Comparison of ENCODE assay signal across 14 mouse cellular contexts in the genomic region with DNA sequence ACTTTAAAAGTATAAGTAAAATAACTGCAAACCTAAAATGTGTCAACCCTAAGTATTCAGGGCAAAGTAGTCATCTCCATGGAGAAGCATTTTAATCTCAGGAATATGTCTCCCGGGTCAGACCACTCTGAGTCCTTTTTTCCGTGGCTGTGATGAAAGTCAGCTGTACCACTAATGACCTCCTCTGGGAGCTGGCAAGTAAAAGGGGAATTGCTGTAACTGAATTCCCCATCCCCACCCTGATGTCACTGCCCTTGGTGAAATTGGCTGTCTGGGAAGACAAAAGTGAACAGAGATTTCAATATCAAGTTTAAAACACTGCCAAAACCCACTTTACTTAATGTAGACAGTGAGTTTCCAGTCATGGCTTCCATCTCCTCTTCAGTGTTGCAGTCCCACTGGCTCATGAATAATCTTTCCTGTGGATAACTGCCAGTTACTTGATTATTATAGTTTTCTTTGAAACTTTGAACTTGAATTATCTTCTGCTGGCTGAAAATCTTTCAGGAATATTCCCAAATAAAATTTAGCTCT. TPM values are rescaled to one million over a fixed set of nuclear protein-coding genes. Genes with fewer than 3 reads are reported as not detected.
DNase-seq lines count a peak whose midpoint lies in the region; ATAC-seq lines count a peak whose summit lies in the region.
"Had no signal": no experiment of that assay in that cellular context is flagged by ENCODE, and none has a peak within 500 bp of the region (broad histone marks: within the 10 kb centered on the region; RNA-seq: fewer than 3 reads in every experiment).

No protein-coding gene starts in this region.

- H3K4me3 ChIP-seq in embryonic facial prominence, embryonic 11.5 days (ENCODE audit: low read depth, low read length), result no peak overlapping the region
- no peak overlapping the region for H3K4me3 ChIP-seq in embryonic facial prominence, embryonic 10.5 days
- no peak overlapping the region for H3K4me3 ChIP-seq in kidney, embryonic 15.5 days (replicated peaks)
- H3K4me3 ChIP-seq in heart, embryonic 16.5 days (ENCODE audit: low read length), result no peak overlapping the region
- H3K4me3 ChIP-seq: forebrain, embryonic 15.5 days; intestine, embryonic 15.5 days; limb, embryonic 12.5 days; neural tube, embryonic 15.5 days had no signal

- no peak overlapping the region for H3K4me2 ChIP-seq in embryonic facial prominence, embryonic 11.5 days (ENCODE audit: low read depth, low read length)
- no peak overlapping the region for H3K4me2 ChIP-seq in kidney, embryonic 15.5 days
- H3K4me2 ChIP-seq in heart, embryonic 16.5 days (ENCODE audit: low read depth, low read length), result no peak overlapping the region
- H3K4me2 ChIP-seq: forebrain, embryonic 15.5 days; intestine, embryonic 15.5 days; limb, embryonic 12.5 days; neural tube, embryonic 15.5 days had no signal

- peak; percentile 19 for DNase-seq in embryonic facial prominence, embryonic 11.5 days (ENCODE audit: low spot score)
- DNase-seq in embryonic facial prominence, embryonic 10.5 days (ENCODE audit: low spot score), result no peak
- peak; percentile 24 for DNase-seq in kidney, postnatal 14 days
- peak; percentile 33 to 43 for DNase-seq in lung, postnatal 4 days
- no peak for DNase-seq in spleen, postnatal 10 days (ENCODE audit: low spot score in 2 of 2)
- no peak for DNase-seq in left cerebral cortex, adult 11 months (ENCODE audit: low spot score)
- DNase-seq: B cell, adult 2 months; cerebellum, adult 11 months had no signal

- WGBS in embryonic facial prominence, embryonic 11.5 days, result 32% methylated on average over 2 of the region's 2 CpGs
- 45% methylated on average over 2 of the region's 2 CpGs for WGBS in embryonic facial prominence, embryonic 10.5 days
- WGBS in kidney, embryonic 15.5 days, result 36% methylated on average over 2 of the region's 2 CpGs
- WGBS in heart, embryonic 16.5 days, result 48% methylated on average over 2 of the region's 2 CpGs

- no peak for ATAC-seq in embryonic facial prominence, embryonic 11.5 days (replicated peaks; ENCODE audit: insufficient number of reproducible peaks, low FRiP score, low TSS enrichment, low read depth)
- ATAC-seq in kidney, embryonic 15.5 days (replicated peaks; ENCODE audit: low FRiP score), result no peak
- ATAC-seq in heart, embryonic 16.5 days (replicated peaks; ENCODE audit: extremely low read depth, insufficient read depth, low FRiP score), result peak; percentile 65; the same call in 1 of the 2 replicates
- ATAC-seq: forebrain, embryonic 15.5 days; intestine, embryonic 15.5 days had no signal

- H3K9ac ChIP-seq in embryonic facial prominence, embryonic 11.5 days (replicated peaks; ENCODE audit: low read length), result no peak overlapping the region
- no peak overlapping the region for H3K9ac ChIP-seq in kidney, embryonic 15.5 days
- H3K9ac ChIP-seq in heart, embryonic 16.5 days (ENCODE audit: low read length), result no peak overlapping the region
- H3K9ac ChIP-seq: forebrain, embryonic 15.5 days; intestine, embryonic 15.5 days; limb, embryonic 12.5 days; neural tube, embryonic 15.5 days had no signal

- H3K9me3 ChIP-seq in embryonic facial prominence, embryonic 11.5 days (replicated peaks; ENCODE audit: control insufficient read depth, low read length), result no peaks in the 10 kb centered on the region
- 0 out of 2 replicates have a peak, but pooled peaks cover 2% of the 10 kb centered on the region for H3K9me3 ChIP-seq in embryonic facial prominence, embryonic 10.5 days
- H3K9me3 ChIP-seq in kidney, embryonic 15.5 days (replicated peaks), result no peaks in the 10 kb centered on the region; the same call in 1 of the 2 replicates
- H3K9me3 ChIP-seq in heart, embryonic 16.5 days (replicated peaks; ENCODE audit: control insufficient read depth, low read length), result no peaks in the 10 kb centered on the region
- H3K9me3 ChIP-seq: forebrain, embryonic 15.5 days; intestine, embryonic 15.5 days; limb, embryonic 12.5 days had no signal

- no peak overlapping the region for H3K27ac ChIP-seq in embryonic facial prominence, embryonic 11.5 days (replicated peaks; ENCODE audit: low read depth, low read length)
- H3K27ac ChIP-seq in embryonic facial prominence, embryonic 10.5 days (replicated peaks), result no peak overlapping the region
- no peak overlapping the region for H3K27ac ChIP-seq in kidney, embryonic 15.5 days
- no peak overlapping the region for H3K27ac ChIP-seq in heart, embryonic 16.5 days (ENCODE audit: low read length)
- H3K27ac ChIP-seq: forebrain, embryonic 15.5 days; intestine, embryonic 15.5 days; limb, embryonic 12.5 days; neural tube, embryonic 15.5 days had no signal

- H3K36me3 ChIP-seq in embryonic facial prominence, embryonic 11.5 days (replicated peaks; ENCODE audit: control insufficient read depth, insufficient read depth, low read depth, low read length), result no peaks in the 10 kb centered on the region
- no peaks in the 10 kb centered on the region for H3K36me3 ChIP-seq in embryonic facial prominence, embryonic 10.5 days (replicated peaks)
- H3K36me3 ChIP-seq in kidney, embryonic 15.5 days, result no peaks in the 10 kb centered on the region
- no peaks in the 10 kb centered on the region for H3K36me3 ChIP-seq in heart, embryonic 16.5 days (ENCODE audit: control insufficient read depth, insufficient read depth)
- H3K36me3 ChIP-seq: forebrain, embryonic 15.5 days; intestine, embryonic 15.5 days; limb, embryonic 12.5 days; neural tube, embryonic 15.5 days had no signal

- H3K27me3 ChIP-seq in embryonic facial prominence, embryonic 11.5 days (ENCODE audit: control insufficient read depth, insufficient read depth, low read length), result no peaks in the 10 kb centered on the region
- H3K27me3 ChIP-seq in embryonic facial prominence, embryonic 10.5 days (replicated peaks; ENCODE audit: low read depth, poor library complexity, severe bottlenecking), result no peaks in the 10 kb centered on the region
- H3K27me3 ChIP-seq in kidney, embryonic 15.5 days, result no peaks in the 10 kb centered on the region
- no peaks in the 10 kb centered on the region for H3K27me3 ChIP-seq in heart, embryonic 16.5 days (ENCODE audit: control insufficient read depth, insufficient read depth, low read length)
- H3K27me3 ChIP-seq: forebrain, embryonic 15.5 days; intestine, embryonic 15.5 days; limb, embryonic 12.5 days; neural tube, embryonic 15.5 days had no signal

- H3K4me1 ChIP-seq in embryonic facial prominence, embryonic 11.5 days (ENCODE audit: control insufficient read depth, insufficient read depth, low read length), result no peaks in the 10 kb centered on the region
- no peaks in the 10 kb centered on the region for H3K4me1 ChIP-seq in embryonic facial prominence, embryonic 10.5 days
- no peaks in the 10 kb centered on the region for H3K4me1 ChIP-seq in kidney, embryonic 15.5 days
- no peaks in the 10 kb centered on the region for H3K4me1 ChIP-seq in heart, embryonic 16.5 days (ENCODE audit: control insufficient read depth, insufficient read depth, low read length)
- H3K4me1 ChIP-seq: forebrain, embryonic 15.5 days; intestine, embryonic 15.5 days; limb, embryonic 12.5 days; neural tube, embryonic 15.5 days had no signal

RNA-seq across cellular contexts. Expression of a gene that starts 35.3 kb away (rescaled TPM):
- 470 and 503 TPM in 2 replicates for polyA plus RNA-seq in embryonic facial prominence, embryonic 11.5 days (2014; fragmentation: Nextera tagmentation; extraction: Ambion mirVana)
- polyA plus RNA-seq in embryonic facial prominence, embryonic 10.5 days (2016; fragmentation: Nextera tagmentation; extraction: Ambion mirVana), result 363 and 422 TPM in 2 replicates
- polyA plus RNA-seq in kidney, embryonic 15.5 days (2015; fragmentation: Nextera tagmentation; extraction: Ambion mirVana), result 868 and 1,221 TPM in 2 replicates
- polyA plus RNA-seq in heart, embryonic 16.5 days (2015; fragmentation: Nextera tagmentation; extraction: Ambion mirVana), result 920 and 1,120 TPM in 2 replicates

Comparison
In these comparisons a context has a peak if more than half of its experiments do, and no peak if none do; other contexts are left out.
1. DNase-seq: peak in embryonic facial prominence, embryonic 11.5 days (single experiment), kidney, postnatal 14 days (single experiment) and lung, postnatal 4 days (2 of 2); none in embryonic facial prominence, embryonic 10.5 days (single experiment), spleen, postnatal 10 days (0 of 2) and left cerebral cortex, adult 11 months (single experiment).